Mouse (Mus musculus): Measurements from ENCODE around the gene Gja5.

- TF ChIP-seq CTCF (IDR thresholded peaks at IDR 0.05; ENCODE audit: extremely low read depth, insufficient read depth, insufficient read length, insufficient replicate concordance), result no peak
- TF ChIP-seq POLR2A (IDR thresholded peaks at IDR 0.05; ENCODE audit: low read depth, low read length), result no peak
These were observed 35.9 kb upstream of the Gja5 start for GRCm38 (mm10) chr3:96868566-96868965.
